Mouse (Mus musculus) stomach, embryonic 16.5 days (tissue): Measurements from ENCODE around the gene Ube2q2. TPM values are rescaled to one million over a fixed set of nuclear protein-coding genes. Genes with fewer than 3 reads are reported as not detected.

Source experiments
- ATAC-seq: fragments of 200-750 bp; cut with Nextera tagmentation; 2 replicates; pipeline ENCODE4 v1.8.0; 2017; ENCODE audit warnings: moderate number of reproducible peaks, moderate TSS enrichment; ENCODE audit not compliant: insufficient read depth, low FRiP score
- H3K27ac ChIP-seq: fragments of 300-500 bp; sonication (generic); 2 replicates; pipeline ENCODE4 v1.5.1; 2014; ENCODE audit warnings: low read length
- H3K27me3 ChIP-seq: fragments of 300-500 bp; sonication (generic); 2 replicates; pipeline ENCODE4 v1.6.1; 2014; ENCODE audit warnings: low read length, control low read depth, mixed read lengths; ENCODE audit not compliant: control insufficient read depth, insufficient read depth
- H3K36me3 ChIP-seq: fragments of 300-500 bp; sonication (generic); 2 replicates; pipeline ENCODE4 v1.6.1; 2014; ENCODE audit warnings: low read length; ENCODE audit not compliant: control insufficient read depth, insufficient read depth
- H3K4me1 ChIP-seq: fragments of 300-500 bp; sonication (generic); 2 replicates; pipeline ENCODE4 v1.6.1; 2014; ENCODE audit warnings: low read length, control low read depth, mixed read lengths; ENCODE audit not compliant: control insufficient read depth, insufficient read depth
- H3K4me2 ChIP-seq: fragments of 300-500 bp; sonication (generic); 2 replicates; pipeline ENCODE4 v1.6.1; 2014; ENCODE audit warnings: low read depth, low read length, mixed read lengths
- H3K4me3 ChIP-seq: fragments of 300-500 bp; sonication (generic); replicated peaks from 2 replicates; pipeline ENCODE4 v1.5.1; 2014; ENCODE audit warnings: mild to moderate bottlenecking, low read length
- H3K9ac ChIP-seq: fragments of 300-500 bp; sonication (generic); 2 replicates; pipeline ENCODE4 v1.6.1; 2014; ENCODE audit warnings: low read length
- H3K9me3 ChIP-seq: fragments of 300-500 bp; sonication (generic); replicated peaks from 2 replicates; pipeline ENCODE4 v1.6.1; 2016; ENCODE audit warnings: low read length, control low read depth; ENCODE audit not compliant: control insufficient read depth
- WGBS: fragments of 180-500 bp; shearing (Covaris S2); extraction: QIAGEN DNeasy Blood & Tissue Kit; methylation state at CpG from one replicate; pipeline ENCODE4 v1.1.7; 2014; 5-methylcytosine and 5-hydroxymethylcytosine counted together
- polyA plus RNA-seq: library from polyadenylated mRNA; unstranded; fragments of >200 nt; fragmentation: Nextera tagmentation; extraction: Ambion mirVana; gene quantifications from 2 replicates; pipeline ENCODE4 v1.2.1, GENCODE M21; 2015

Ube2q2 gene
- polyA plus RNA-seq, 1 experiment from 2014 or later, result 15.8 TPM

DNA sequence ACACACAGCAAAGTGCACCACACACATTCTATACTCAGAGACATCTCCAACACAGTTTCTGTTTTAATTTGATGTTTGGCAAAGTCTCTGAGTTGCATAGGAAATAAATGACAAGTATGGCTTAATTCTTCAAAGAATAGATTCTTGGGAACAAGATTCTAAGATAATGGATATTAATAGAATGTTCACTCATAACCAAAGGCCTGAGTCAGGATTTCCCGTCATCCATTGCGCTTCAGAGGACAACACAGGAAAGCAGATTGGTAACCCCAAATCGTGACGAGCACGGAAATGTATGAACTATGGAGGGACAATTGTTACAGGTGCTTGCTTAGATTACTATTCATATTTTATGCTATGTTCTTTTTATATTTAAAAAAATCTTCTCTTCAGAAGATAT is 106.4 kb downstream of the Ube2q2 start:
- Histone ChIP-seq H3K36me3 (no peaks in the 10 kb centered on the region), H3K4me3 (no peak overlapping the region), H3K9ac (no peak overlapping the region), H3K27ac (no peak overlapping the region), H3K4me2 (no peak overlapping the region), H3K27me3 (no peaks in the 10 kb centered on the region), H3K4me1 (no peaks in the 10 kb centered on the region), H3K9me3 (no peaks in the 10 kb centered on the region)
- 92% methylated on average over 5 of the region's 5 CpGs for WGBS
- ATAC-seq, result no peak

DNA sequence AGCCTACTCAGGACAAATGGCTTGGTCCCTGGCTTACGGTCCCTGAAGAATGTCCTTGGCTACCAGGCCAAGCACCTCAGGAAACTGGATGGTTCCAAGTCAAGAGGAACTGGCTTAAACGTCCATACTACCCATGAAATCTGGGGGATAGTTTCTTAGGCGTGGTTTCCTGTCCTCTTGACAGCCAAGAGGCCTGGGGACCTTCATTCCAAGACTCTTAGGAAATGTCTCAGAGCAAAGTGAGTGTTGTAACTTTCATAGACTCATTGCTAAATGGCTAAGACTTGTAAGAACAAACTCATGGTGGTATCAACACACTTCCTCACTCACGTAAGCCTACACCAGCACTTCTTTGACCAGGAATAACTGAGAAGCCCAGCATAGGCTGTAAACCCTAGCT is 107.0 kb downstream of the Ube2q2 start:
- H3K27me3 ChIP-seq, result no peaks in the 10 kb centered on the region
- no peak overlapping the region for H3K27ac ChIP-seq
- H3K4me1 ChIP-seq, result no peaks in the 10 kb centered on the region
- no peak for ATAC-seq
- H3K36me3 ChIP-seq, result no peaks in the 10 kb centered on the region
- H3K4me2 ChIP-seq, result no peak overlapping the region
- H3K4me3 ChIP-seq, result no peak overlapping the region
- no peak overlapping the region for H3K9ac ChIP-seq
- 59% methylated on average over 4 of the region's 4 CpGs for WGBS
- H3K9me3 ChIP-seq, result no peaks in the 10 kb centered on the region

DNA sequence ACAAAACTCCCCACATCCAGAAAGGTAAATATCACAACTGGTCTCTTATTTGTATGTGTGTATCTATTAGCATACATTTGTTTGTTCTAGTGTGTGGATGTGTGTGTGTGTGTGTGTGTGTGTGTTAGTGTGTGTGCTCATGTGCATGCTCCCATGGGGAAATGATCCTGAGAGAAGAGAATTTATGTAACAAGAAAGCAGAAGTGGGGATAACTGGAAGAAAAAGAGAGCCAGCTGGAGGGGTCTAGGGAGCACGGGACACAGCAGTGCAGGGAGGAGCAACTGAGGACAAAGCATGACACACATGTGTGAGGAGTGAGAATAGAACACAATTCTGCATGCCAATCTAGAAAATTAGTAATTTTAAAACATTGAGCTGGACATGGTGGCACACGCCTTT is 108.5 kb downstream of the Ube2q2 start:
- no peaks in the 10 kb centered on the region for H3K4me1 ChIP-seq
- no peak for ATAC-seq
- no peak overlapping the region for H3K4me2 ChIP-seq
- no peaks in the 10 kb centered on the region for H3K9me3 ChIP-seq
- no peak overlapping the region for H3K4me3 ChIP-seq
- H3K27ac ChIP-seq, result no peak overlapping the region
- H3K9ac ChIP-seq, result no peak overlapping the region
- WGBS, result 77% methylated on average over 2 of the region's 2 CpGs
- H3K36me3 ChIP-seq, result no peaks in the 10 kb centered on the region
- no peaks in the 10 kb centered on the region for H3K27me3 ChIP-seq

Other genes starting within 250 kb of the Ube2q2 start
- gene Hykk, start 231.6 kb upstream of the Ube2q2 start, polyA plus RNA-seq, result 3.1 and 3.7 TPM in 2 replicates
- 257 and 260 TPM in 2 replicates for gene Psma4, start 198.1 kb upstream of the Ube2q2 start, polyA plus RNA-seq
- 0.31 and 0.79 TPM in 2 replicates for gene AY074887, start 197.9 kb upstream of the Ube2q2 start, polyA plus RNA-seq
- 0.44 TPM in 2 replicates for gene Chrna5, start 168.0 kb upstream of the Ube2q2 start, polyA plus RNA-seq
- 7.3 TPM in 2 replicates for gene Chrna3, start 122.3 kb upstream of the Ube2q2 start, polyA plus RNA-seq
- 3.6 and 3.7 TPM in 2 replicates for gene Chrnb4, start 100.1 kb upstream of the Ube2q2 start, polyA plus RNA-seq
- 50.0 and 50.8 TPM in 2 replicates for gene Fbxo22, start 60.1 kb downstream of the Ube2q2 start, polyA plus RNA-seq
- gene Nrg4, start 178.0 kb downstream of the Ube2q2 start, polyA plus RNA-seq, result 1.00 and 1.1 TPM in 2 replicates
- 1.2 TPM in 2 replicates for gene Tmem266, start 178.1 kb downstream of the Ube2q2 start, polyA plus RNA-seq